Mouse (Mus musculus) olfactory bulb, adult 2 months (tissue): ENCODE measurements around the gene Retnlb. TPM values are rescaled to one million over a fixed set of nuclear protein-coding genes. Genes with fewer than 3 reads are reported as not detected.
"Not testable (repeated sequence)": the region's sequence is repeated elsewhere in the genome, so short reads cannot be mapped to it uniquely, and the experiment has no call there.

ENCODE experiments used
- H3K27ac ChIP-seq: fragments of 200-500 bp; 2 replicates; pipeline ENCODE4 v1.5.1; 2012; ENCODE audit warnings: low read depth, low read length; ENCODE audit not compliant: insufficient read depth
- H3K4me1 ChIP-seq: fragments of 200-500 bp; 2 replicates; pipeline ENCODE4 v1.6.1; 2012; ENCODE audit warnings: low read length; ENCODE audit not compliant: control insufficient read depth, insufficient read depth
- H3K4me3 ChIP-seq: fragments of 200-500 bp; 2 replicates; pipeline ENCODE4 v1.5.1; 2012; ENCODE audit warnings: mild to moderate bottlenecking, low read depth, low read length, moderate library complexity; ENCODE audit not compliant: insufficient read depth
- CTCF ChIP-seq: fragments of 200-500 bp; IDR thresholded peaks from 2 replicates; pipeline ENCODE4 v1.5.1; 2012; ENCODE audit warnings: low read depth, mild to moderate bottlenecking, low read length, moderate library complexity; ENCODE audit not compliant: insufficient read depth
- POLR2A ChIP-seq: fragments of 200-500 bp; IDR thresholded peaks from 2 replicates; pipeline ENCODE4 v1.6.1; 2012; ENCODE audit warnings: mild to moderate bottlenecking, low read depth, low read length, moderate library complexity; ENCODE audit not compliant: insufficient read depth
- WGBS: fragments of 180-500 bp; shearing (Covaris S2); methylation state at CpG from one replicate; pipeline ENCODE4 v1.1.7; 2018; 5-methylcytosine and 5-hydroxymethylcytosine counted together
- polyA plus RNA-seq: library from polyadenylated mRNA; stranded (reverse); fragments of >200 nt; gene quantifications from 2 replicates; pipeline ENCODE4 v1.2.4, GENCODE M21; 2012; ENCODE audit warnings: low replicate concordance; ENCODE audit not compliant: missing spikeins, insufficient read depth, insufficient read length

Gene Retnlb
- polyA plus RNA-seq, 1 experiment: not detected

DNA sequence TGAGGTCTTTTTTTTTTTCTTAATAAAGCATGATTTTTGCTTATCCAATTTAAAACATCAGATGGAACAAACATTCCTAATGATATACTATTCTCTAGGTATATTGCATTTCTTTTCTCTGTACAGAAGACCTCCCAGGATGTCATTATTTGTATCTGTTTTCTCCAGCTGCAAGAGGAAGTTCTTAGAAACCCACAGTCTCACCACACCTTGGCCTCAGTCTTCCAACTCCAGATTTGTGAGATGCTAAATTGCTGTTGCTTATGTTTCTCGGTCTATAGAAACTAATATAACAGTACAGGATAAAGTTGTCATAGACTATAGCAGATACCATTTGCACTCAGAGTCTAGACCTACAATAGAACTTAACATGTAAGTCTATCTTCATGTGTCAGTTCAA is 10.1 kb upstream of the Retnlb start:
- Histone ChIP-seq H3K4me3 (no peak overlapping the region), H3K27ac (no peak overlapping the region), H3K4me1 (no peaks in the 10 kb centered on the region)
- TF ChIP-seq CTCF (no peak), POLR2A (no peak)
- 89% methylated on average over 1 of the region's 1 CpGs for WGBS

DNA sequence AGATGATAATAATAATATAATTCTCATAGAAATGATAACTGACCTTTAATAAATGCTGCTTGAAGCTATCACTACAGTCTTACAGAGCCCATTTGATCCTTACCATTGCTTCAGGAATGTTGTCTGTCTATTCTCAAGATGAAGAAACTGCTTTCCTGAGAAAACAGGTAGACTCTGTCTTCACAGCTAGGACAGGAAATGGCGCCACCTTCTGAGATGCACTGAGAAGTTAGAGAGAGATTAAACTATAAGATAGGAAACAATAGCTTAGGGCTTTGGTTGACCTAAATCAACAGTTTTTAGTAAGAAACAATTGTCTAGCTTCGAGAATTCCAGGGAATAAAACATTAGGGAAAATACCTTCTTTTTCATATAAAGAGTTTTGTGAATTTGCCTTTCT is 7.3 kb upstream of the Retnlb start:
- no peak overlapping the region for H3K27ac ChIP-seq
- 59% methylated on average over 2 of the region's 2 CpGs for WGBS
- H3K4me1 ChIP-seq: no peaks in the 10 kb centered on the region
- TF ChIP-seq CTCF: no peak
- TF ChIP-seq POLR2A: no peak
- H3K4me3 ChIP-seq: no peak overlapping the region

DNA sequence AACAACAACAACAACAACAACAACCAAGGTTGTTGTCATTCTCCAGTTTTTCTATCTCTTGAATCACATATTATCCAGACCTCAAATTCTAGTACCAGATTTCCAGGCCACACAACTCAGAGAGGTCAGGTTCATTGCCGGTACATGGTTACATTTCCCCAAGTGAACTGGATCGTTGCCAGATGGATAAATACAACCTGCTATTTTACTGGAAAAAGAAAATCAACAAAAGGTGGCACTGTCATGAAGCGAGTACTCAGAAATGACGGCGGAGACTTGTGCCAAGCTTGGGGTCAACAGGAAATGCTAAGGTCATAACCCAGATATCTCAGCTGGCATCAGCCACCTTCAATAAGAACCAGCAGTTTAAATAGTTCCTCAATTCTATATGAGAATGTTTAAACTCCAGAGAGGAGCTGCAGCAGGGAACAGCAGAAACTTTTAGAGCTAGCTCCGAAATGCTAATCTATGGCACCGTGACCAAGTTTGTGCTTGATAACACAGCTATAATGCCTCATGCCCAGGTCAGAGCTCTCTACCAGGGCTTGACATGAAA is 4.7 kb upstream of the Retnlb start:
- TF ChIP-seq POLR2A: no peak
- TF ChIP-seq CTCF: no peak
- H3K4me3 ChIP-seq: no peak overlapping the region
- WGBS: 84% methylated on average over 7 of the region's 7 CpGs

DNA sequence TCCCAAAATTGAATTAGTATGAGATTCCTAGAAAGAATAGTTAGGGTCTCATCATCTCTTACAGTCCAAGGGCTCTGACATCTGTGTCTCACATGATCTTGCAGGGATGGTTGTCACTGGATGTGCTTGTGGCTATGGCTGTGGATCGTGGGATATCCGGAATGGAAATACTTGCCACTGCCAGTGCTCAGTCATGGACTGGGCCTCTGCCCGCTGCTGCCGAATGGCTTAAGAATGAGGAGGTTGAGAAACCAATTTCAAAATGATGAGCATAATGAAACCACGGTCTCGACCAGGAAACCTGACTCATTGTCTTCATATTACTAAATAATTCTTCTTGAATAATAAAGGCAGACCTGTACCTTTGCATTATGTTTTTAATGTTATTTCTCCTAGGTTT is 1.9 kb downstream of the Retnlb start:
- TF ChIP-seq POLR2A (no peak), CTCF (no peak)
- WGBS: 93% methylated on average over 6 of the region's 6 CpGs
- no peaks in the 10 kb centered on the region for H3K4me1 ChIP-seq
- H3K27ac ChIP-seq: no peak overlapping the region
- H3K4me3 ChIP-seq: no peak overlapping the region

More for the DNA sequence above, 4.7 kb upstream of the Retnlb start:
- no peaks in the 10 kb centered on the region for H3K4me1 ChIP-seq
- no peak overlapping the region for H3K27ac ChIP-seq

DNA sequence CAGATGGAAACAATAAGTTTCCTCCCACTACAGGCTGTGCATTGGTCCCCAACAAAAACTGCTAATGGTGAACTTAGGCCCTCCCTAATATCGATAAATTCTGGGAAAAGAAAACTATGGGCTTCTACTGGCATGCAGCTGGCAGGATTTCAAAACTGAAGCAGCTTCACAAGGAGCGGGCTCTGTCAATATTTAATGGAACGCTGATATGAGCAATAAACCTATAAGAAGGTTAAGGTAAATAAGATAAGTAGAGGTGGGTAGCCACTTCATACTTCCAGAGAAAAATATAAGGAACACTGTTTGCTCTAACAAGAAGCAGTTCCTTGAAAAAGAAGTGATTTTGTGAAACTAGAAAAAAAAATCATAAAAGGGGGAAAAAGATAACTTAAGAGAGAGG is 9.8 kb downstream of the Retnlb start:
- Histone ChIP-seq H3K27ac (no peak overlapping the region), H3K4me3 (no peak overlapping the region), H3K4me1 (no peaks in the 10 kb centered on the region)
- WGBS: 82% methylated on average over 3 of the region's 3 CpGs
- no peak for TF ChIP-seq POLR2A

DNA sequence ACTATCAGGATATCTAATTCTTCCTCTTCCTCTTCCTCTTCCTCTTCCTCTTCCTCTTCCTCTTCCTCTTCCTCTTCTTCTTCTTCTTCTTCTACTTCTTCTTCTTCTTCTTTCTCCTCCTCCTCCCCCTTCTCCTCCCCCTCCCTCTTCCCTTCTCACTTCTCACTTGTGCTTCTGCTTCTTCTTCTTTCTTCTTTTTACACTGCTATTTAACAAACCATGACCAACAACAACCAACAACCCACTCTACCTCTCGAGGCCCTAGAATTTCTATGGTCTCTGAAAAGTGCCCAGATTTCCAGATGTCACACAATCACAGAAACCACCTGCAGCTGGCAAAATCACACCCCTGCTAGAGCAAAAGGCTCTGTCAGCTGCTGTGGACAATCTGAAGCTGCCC is 11.0 kb downstream of the Retnlb start:
- Histone ChIP-seq H3K4me1 (no peaks in the 10 kb centered on the region), H3K27ac (no peak overlapping the region), H3K4me3 (no peak overlapping the region)
- TF ChIP-seq POLR2A (no peak), CTCF (no peak)
- 70% methylated on average over 1 of the region's 1 CpGs for WGBS

DNA sequence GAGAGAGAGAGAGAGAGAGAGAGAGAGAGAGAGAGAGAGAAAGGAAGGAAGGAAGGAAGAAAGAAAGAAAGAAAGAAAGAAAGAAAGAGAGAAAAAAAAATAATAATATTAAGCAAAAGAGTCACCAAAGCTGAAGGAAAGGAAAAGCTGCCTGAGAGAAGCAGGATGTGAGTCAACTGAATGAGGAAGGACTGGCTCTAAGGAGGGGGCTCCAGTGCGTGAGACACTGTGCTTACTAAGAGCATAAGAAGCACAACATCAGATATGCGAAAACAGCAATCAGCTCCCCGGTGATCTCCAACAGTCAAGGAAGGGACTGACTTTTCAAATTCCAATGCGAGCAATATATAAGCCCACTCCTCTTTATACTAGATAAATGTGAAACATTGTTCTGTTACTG is 12.4 kb downstream of the Retnlb start:
- WGBS: 82% methylated on average over 4 of the region's 4 CpGs
- Histone ChIP-seq H3K4me1 (no peaks in the 10 kb centered on the region), H3K4me3 (no peak overlapping the region), H3K27ac (no peak overlapping the region)
- TF ChIP-seq CTCF (no peak), POLR2A (no peak)

DNA sequence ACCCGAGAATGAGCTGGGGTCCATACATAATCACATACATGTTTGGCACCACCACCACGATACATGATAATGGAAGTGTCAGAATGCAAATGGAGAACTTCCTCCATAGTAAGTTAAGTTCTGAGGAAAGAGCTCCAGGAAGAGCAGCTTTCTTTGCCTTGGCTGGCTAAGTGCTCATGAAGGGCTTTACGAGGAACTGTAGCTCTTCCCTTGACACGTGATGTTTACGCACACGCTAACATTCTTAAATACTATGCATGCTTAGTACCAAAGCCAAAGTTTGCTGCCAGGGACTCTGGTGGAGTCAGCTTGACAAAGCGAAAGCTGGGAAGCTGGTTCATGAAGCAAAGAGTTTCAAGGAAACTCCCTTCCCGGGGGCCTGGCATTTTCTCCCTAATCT is 15.4 kb downstream of the Retnlb start:
- 77% methylated on average over 8 of the region's 8 CpGs for WGBS

DNA sequence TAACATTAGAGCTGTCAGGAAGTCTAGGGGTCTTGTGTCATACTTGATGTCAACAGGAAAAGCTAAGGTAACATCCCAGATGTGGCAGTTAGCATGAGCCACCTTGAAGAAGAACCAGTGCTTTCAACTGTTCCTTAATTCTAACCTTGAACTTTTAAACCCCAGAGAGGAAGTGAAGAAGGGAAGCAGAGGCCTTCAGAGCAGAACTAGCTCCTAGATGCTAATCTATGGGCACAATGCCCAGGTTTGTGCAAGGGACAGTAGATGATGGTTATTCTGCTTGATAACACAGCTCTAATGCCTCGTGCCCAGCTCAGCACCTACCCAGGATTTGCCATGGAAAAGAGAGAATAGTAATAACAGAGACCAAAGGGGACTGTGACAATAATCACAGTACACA is 17.0 kb downstream of the Retnlb start:
- WGBS: 53% methylated on average over 1 of the region's 1 CpGs
- H3K27ac ChIP-seq, H3K4me1 ChIP-seq, H3K4me3 ChIP-seq: not testable (repeated sequence)

More for the DNA sequence above, 15.4 kb downstream of the Retnlb start:
- Histone ChIP-seq H3K27ac (no peak overlapping the region), H3K4me3 (no peak overlapping the region), H3K4me1 (no peaks in the 10 kb centered on the region)
- no peak for TF ChIP-seq CTCF

DNA sequence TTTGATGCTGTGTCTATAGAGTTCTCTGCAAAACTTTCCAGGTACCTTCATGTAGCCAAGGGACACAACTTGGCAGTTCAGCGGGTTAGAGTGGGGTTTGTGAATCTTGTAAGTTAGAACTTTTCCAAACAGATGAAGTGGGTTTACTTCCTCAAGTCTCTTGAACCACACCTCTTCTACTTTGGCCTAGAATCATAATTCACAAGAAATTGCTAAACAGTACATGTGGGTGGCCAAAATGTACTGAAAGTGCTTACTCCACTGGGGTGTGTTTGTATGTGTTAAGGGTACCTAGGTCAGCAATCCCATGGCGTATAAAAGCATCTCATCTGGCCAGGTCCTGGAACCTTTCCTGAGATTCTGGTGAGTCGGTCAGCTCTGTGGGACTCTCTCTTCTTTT is 25.6 kb downstream of the Retnlb start, which contains the start of gene Retnla:
Gene Retnla (plus strand): TSS at position 286 of the 400 bp plus-strand sequence.
- Histone ChIP-seq H3K27ac (no peak within 1 kb of the TSS), H3K4me3 (no peak within 1 kb of the TSS), H3K4me1 (no peaks in the 10 kb centered on the region)
- WGBS: 88% methylated on average over 3 of the region's 3 CpGs
- no peak for TF ChIP-seq CTCF
- TF ChIP-seq POLR2A: no peak
